Mouse (Mus musculus) forebrain, postnatal 0 days (tissue): ENCODE data around the gene Grin2b. TPM values are rescaled to one million over a fixed set of nuclear protein-coding genes. Genes with fewer than 3 reads are reported as not detected.

Experiments
- ATAC-seq: fragments of 200-750 bp; cut with Nextera tagmentation; 2 replicates; pipeline ENCODE4 v1.8.0; 2017; ENCODE audit warnings: mild to moderate bottlenecking, moderate library complexity
- DNase-seq: peaks from one replicate; pipeline ENCODE4 v3.0.0-alpha.2; 2015
- H3K27ac ChIP-seq: fragments of 300-500 bp; sonication (generic); 2 replicates; pipeline ENCODE4 v1.5.1; 2014; ENCODE audit warnings: low read depth, mild to moderate bottlenecking, antibody characterized with exemption, low read length, moderate library complexity, mixed read lengths
- H3K27me3 ChIP-seq: fragments of 300-500 bp; sonication (generic); 2 replicates; pipeline ENCODE4 v1.6.1; 2014; ENCODE audit warnings: mild to moderate bottlenecking, low read length, mixed read lengths; ENCODE audit not compliant: insufficient read depth
- H3K36me3 ChIP-seq: fragments of 300-500 bp; sonication (generic); 2 replicates; pipeline ENCODE4 v1.6.1; 2014; ENCODE audit warnings: mild to moderate bottlenecking, moderate library complexity; ENCODE audit not compliant: insufficient read depth
- H3K4me1 ChIP-seq: fragments of 300-500 bp; sonication (generic); 2 replicates; pipeline ENCODE4 v1.6.1; 2014; ENCODE audit warnings: antibody characterized with exemption; ENCODE audit not compliant: insufficient read depth
- H3K4me2 ChIP-seq: fragments of 300-500 bp; sonication (generic); 2 replicates; pipeline ENCODE4 v1.6.1; 2014; ENCODE audit warnings: low read depth, mild to moderate bottlenecking, moderate library complexity
- H3K4me3 ChIP-seq: fragments of 300-500 bp; sonication (generic); 2 replicates; pipeline ENCODE4 v1.5.1; 2014; ENCODE audit warnings: low read depth, low read length, mixed read lengths
- H3K9ac ChIP-seq: fragments of 300-500 bp; sonication (generic); 2 replicates; pipeline ENCODE4 v1.6.1; 2014; ENCODE audit warnings: mild to moderate bottlenecking
- H3K9me3 ChIP-seq: fragments of 300-500 bp; sonication (generic); 2 replicates; pipeline ENCODE4 v1.6.1; 2016; ENCODE audit warnings: low read length
- CTCF ChIP-seq: sonication (generic); IDR thresholded peaks from 2 replicates; pipeline ENCODE4 v1.5.1; 2016; ENCODE audit warnings: antibody characterized with exemption, control low read depth, low read depth
- WGBS: fragments of 180-500 bp; shearing (Covaris S2); extraction: QIAGEN DNeasy Blood & Tissue Kit; methylation state at CpG from one replicate; pipeline ENCODE4 v1.1.7; 2014; 5-methylcytosine and 5-hydroxymethylcytosine counted together
- polyA plus RNA-seq: library from polyadenylated mRNA; unstranded; fragments of >200 nt; fragmentation: Nextera tagmentation; extraction: Ambion mirVana; gene quantifications from 2 replicates; pipeline ENCODE4 v1.2.1, GENCODE M21; 2015
- total RNA-seq: library from RNA; depleted of rRNA; stranded (reverse); fragments of >200 nt; gene quantifications from 2 replicates; pipeline ENCODE4 v1.2.3, GENCODE M21; 2014

The Grin2b gene
- total and polyA plus RNA-seq, 2 experiments from 2014 or later: 66.6 to 102 TPM

- Histone ChIP-seq H3K4me1 (0 out of 2 replicates have a peak, but pooled peaks cover 4% of the 10 kb centered on the region), H3K36me3 (no peaks in the 10 kb centered on the region), H3K9ac (no peak overlapping the region), H3K27me3 (no peaks in the 10 kb centered on the region), H3K27ac (no peak overlapping the region), H3K4me2 (no peak overlapping the region), H3K4me3 (no peak overlapping the region), H3K9me3 (no peaks in the 10 kb centered on the region)
- ATAC-seq (no peak), DNase-seq (no peak)
- WGBS: 38% methylated on average over 9 of the region's 9 CpGs
- no peak for TF ChIP-seq CTCF
These were observed 200.8 kb downstream of the Grin2b start for GRCm38 (mm10) chr6:135972481-135972880.

DNA sequence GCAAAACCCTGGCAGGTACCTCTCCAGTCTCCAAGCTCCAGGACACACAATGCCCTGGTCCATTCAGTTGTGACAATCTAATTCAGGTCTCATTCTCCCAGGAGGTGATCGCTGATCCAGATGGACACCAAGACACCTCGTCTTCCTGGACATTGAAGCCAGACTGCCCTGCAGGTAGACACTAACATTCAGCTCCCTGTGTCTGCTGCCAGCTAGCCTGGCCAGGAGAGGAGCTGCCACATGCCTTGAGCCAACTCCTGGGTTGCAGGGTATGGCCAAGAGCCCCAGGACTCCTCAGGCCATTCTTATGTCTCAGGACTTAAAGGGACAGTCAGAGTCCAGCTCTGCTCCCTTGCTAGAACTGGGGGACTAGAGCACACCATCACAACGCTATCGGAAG, 201.8 kb downstream of the Grin2b start:
- H3K9me3 ChIP-seq: no peaks in the 10 kb centered on the region
- ATAC-seq: no peak
- 89% methylated on average over 4 of the region's 4 CpGs for WGBS
- H3K4me1 ChIP-seq: 0 out of 2 replicates have a peak, but pooled peaks cover 4% of the 10 kb centered on the region
- H3K4me2 ChIP-seq: no peak overlapping the region
- no peak overlapping the region for H3K4me3 ChIP-seq
- TF ChIP-seq CTCF: no peak
- H3K9ac ChIP-seq: no peak overlapping the region
- H3K36me3 ChIP-seq: no peaks in the 10 kb centered on the region
- H3K27me3 ChIP-seq: no peaks in the 10 kb centered on the region
- DNase-seq: no peak
- H3K27ac ChIP-seq: no peak overlapping the region

DNA sequence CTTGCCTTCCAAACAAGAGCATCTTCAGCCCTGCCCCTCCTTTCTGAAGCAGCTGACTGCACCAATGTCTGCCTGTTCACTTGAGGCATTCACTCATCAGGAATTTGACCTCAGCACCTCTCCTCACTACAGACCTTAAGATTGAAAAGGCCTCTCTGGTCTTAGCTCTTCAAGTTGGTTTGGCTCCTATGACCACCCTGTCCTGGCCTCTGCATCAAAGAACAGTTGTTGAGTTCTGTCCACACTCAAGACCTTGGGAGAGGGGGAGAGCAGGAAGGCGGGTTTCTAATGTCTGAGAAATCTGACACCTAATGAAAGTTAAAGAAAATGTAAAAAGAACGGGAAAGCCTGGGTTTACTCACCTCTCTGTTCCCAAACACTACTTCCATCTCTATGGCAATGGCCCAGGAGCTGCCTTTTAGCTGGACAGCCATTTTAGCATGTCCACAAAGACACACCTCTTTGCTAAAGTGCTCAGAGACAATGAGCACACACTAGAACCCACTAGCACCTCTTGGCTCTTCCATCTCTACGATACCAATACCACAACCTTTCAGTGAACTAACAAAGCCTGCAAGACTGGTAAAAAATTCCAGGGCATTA, 202.5 kb downstream of the Grin2b start:
- H3K27me3 ChIP-seq: no peaks in the 10 kb centered on the region
- H3K4me1 ChIP-seq: 0 out of 2 replicates have a peak, but pooled peaks cover 4% of the 10 kb centered on the region
- H3K4me2 ChIP-seq: no peak overlapping the region
- ATAC-seq: no peak
- no peaks in the 10 kb centered on the region for H3K36me3 ChIP-seq
- H3K9ac ChIP-seq: no peak overlapping the region
- no peak overlapping the region for H3K27ac ChIP-seq
- no peak for TF ChIP-seq CTCF
- H3K4me3 ChIP-seq: no peak overlapping the region
- H3K9me3 ChIP-seq: no peaks in the 10 kb centered on the region
- WGBS: 77% methylated on average over 3 of the region's 3 CpGs
- no peak for DNase-seq

GRCm38 (mm10) chr6:135961766-135962165, 211.5 kb downstream of the Grin2b start:
- H3K9ac ChIP-seq: no peak overlapping the region
- H3K4me3 ChIP-seq: no peak overlapping the region
- H3K4me2 ChIP-seq: no peak overlapping the region
- no peak overlapping the region for H3K27ac ChIP-seq
- 22% methylated on average over 9 of the region's 9 CpGs for WGBS
- ATAC-seq (peak; percentile 30), DNase-seq (no peak)
- H3K9me3 ChIP-seq: no peaks in the 10 kb centered on the region
- H3K36me3 ChIP-seq: no peaks in the 10 kb centered on the region
- no peaks in the 10 kb centered on the region for H3K27me3 ChIP-seq
- H3K4me1 ChIP-seq: peaks cover 5% of the 10 kb centered on the region; the same call in 1 of the 2 replicates
- TF ChIP-seq CTCF: no peak

- H3K4me1 ChIP-seq: peaks cover 5% of the 10 kb centered on the region; the same call in 1 of the 2 replicates
- no peak for TF ChIP-seq CTCF
- H3K36me3 ChIP-seq: no peaks in the 10 kb centered on the region
- ATAC-seq (no peak), DNase-seq (no peak)
- no peak overlapping the region for H3K9ac ChIP-seq
- H3K4me3 ChIP-seq: no peak overlapping the region
- H3K4me2 ChIP-seq: no peak overlapping the region
- 93% methylated on average over 10 of the region's 10 CpGs for WGBS
- no peak overlapping the region for H3K27ac ChIP-seq
- H3K9me3 ChIP-seq: no peaks in the 10 kb centered on the region
- H3K27me3 ChIP-seq: no peaks in the 10 kb centered on the region
These were observed 213.7 kb downstream of the Grin2b start for GRCm38 (mm10) chr6:135959629-135960028.

- Histone ChIP-seq H3K27ac (no peak overlapping the region), H3K4me2 (no peak overlapping the region), H3K27me3 (no peaks in the 10 kb centered on the region), H3K4me3 (no peak overlapping the region), H3K4me1 (no peaks in the 10 kb centered on the region), H3K9me3 (no peaks in the 10 kb centered on the region), H3K36me3 (no peaks in the 10 kb centered on the region; the same call in 1 of the 2 replicates), H3K9ac (no peak overlapping the region)
- no peak for TF ChIP-seq CTCF
- WGBS: 94% methylated on average over 5 of the region's 5 CpGs
- no peak for ATAC-seq
- DNase-seq: no peak
These were observed 221.6 kb downstream of the Grin2b start for GRCm38 (mm10) chr6:135951666-135952065.

- no peak overlapping the region for H3K27ac ChIP-seq
- no peak for DNase-seq
- H3K9me3 ChIP-seq: no peaks in the 10 kb centered on the region
- 82% methylated on average over 5 of the region's 5 CpGs for WGBS
- TF ChIP-seq CTCF: no peak
- no peak overlapping the region for H3K4me3 ChIP-seq
- H3K4me1 ChIP-seq: no peaks in the 10 kb centered on the region
- no peak overlapping the region for H3K4me2 ChIP-seq
- no peak; the same call in 1 of the 2 replicates for ATAC-seq
- H3K36me3 ChIP-seq: 0 out of 2 replicates have a peak, but pooled peaks cover 4% of the 10 kb centered on the region
- H3K9ac ChIP-seq: no peak overlapping the region
- H3K27me3 ChIP-seq: no peaks in the 10 kb centered on the region
These were observed 227.8 kb downstream of the Grin2b start for GRCm38 (mm10) chr6:135945511-135945910.
